ENCODE assay signal across 25 mouse cellular contexts in the genomic region with DNA sequence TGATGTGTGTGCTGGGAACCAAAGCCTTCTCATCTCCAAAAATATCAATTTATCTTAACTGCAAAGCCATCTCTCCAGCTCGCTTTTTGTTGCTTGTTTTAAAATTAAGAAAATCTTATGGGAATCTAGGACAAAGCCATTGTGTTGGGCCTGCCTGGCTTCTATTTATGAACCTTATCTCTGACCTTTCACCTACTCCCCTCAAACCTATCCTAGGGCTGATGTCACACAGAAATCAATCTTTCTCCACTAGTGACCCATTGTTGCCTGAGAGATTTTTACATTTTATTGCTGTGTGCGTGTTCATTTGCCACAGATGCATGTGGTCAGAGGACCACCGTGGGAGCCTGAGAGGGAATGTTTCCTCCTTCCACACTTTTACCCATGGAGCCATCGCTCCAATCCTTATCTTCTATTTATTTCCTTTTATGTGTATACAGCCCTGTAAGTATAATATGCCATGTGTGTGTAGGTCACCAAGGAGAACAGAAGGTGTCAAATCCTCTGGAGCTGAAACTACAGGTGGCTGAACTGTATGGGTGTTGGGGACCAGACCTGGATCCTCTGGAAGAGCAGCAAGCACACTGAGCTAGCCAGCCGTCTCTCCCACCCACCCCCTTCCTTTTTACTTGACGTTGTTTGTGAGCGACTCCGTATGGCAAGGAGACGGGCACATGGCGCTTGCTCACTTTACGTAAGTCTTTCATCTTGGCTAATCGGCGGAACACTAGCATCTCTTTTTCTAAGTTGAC. TPM values are rescaled to one million over a fixed set of nuclear protein-coding genes. Genes with fewer than 3 reads are reported as not detected.
DNase-seq lines count a peak whose midpoint lies in the region; ATAC-seq and TF ChIP-seq lines count a peak whose summit lies in the region.
"Had no signal": no experiment of that assay in that cellular context is flagged by ENCODE, and none has a peak within 500 bp of the region (broad histone marks: within the 10 kb centered on the region; RNA-seq: fewer than 3 reads in every experiment).

No protein-coding gene starts in this region.

- no peak overlapping the region for H3K9ac ChIP-seq in CH12.LX (ENCODE audit: insufficient read depth, low read depth)
- H3K9ac ChIP-seq in intestine, embryonic 16.5 days (ENCODE audit: low read depth, low read length) = no peak overlapping the region
- no peak overlapping the region for H3K9ac ChIP-seq in hindbrain, embryonic 13.5 days
- H3K9ac ChIP-seq: heart, embryonic 13.5 days; hindbrain, embryonic 12.5 days; liver, embryonic 13.5 days; lung, embryonic 15.5 days; midbrain, embryonic 15.5 days had no signal

- peaks cover 55% of the 10 kb centered on the region for H3K36me3 ChIP-seq in heart, embryonic 10.5 days
- peaks cover 27 to 73% of the 10 kb centered on the region in 2 experiments for H3K36me3 ChIP-seq in CH12.LX (replicated peaks in 1 of 2; ENCODE audit: control insufficient read depth in 1 of 2, insufficient read depth in 1 of 2, low read length in 1 of 2)
- no peaks in the 10 kb centered on the region for H3K36me3 ChIP-seq in intestine, embryonic 16.5 days (ENCODE audit: control insufficient read depth, insufficient read depth, low read length)
- H3K36me3 ChIP-seq in myocyte (ENCODE audit: control insufficient read depth, insufficient read depth) = peaks cover 25% of the 10 kb centered on the region
- H3K36me3 ChIP-seq in hindbrain, embryonic 13.5 days = peaks cover 16% of the 10 kb centered on the region
- H3K36me3 ChIP-seq: midbrain, embryonic 15.5 days had no signal

- in situ Hi-C loops in CH12.LX (cut with MboI; ENCODE audit: low pct_ligation_motif_present, low pct_unique_long_range_greater_than_20kb, low sequenced_read_pairs) = no loop called here

- H3K79me2 ChIP-seq in CH12.LX (replicated peaks; ENCODE audit: control insufficient read depth, extremely low read depth, insufficient read depth, poor library complexity, severe bottlenecking) (peaks cover 22% of the 10 kb centered on the region), myocyte (ENCODE audit: control insufficient read depth, insufficient read depth) (peaks cover 79% of the 10 kb centered on the region)

- peak; percentile 29; the same call in 1 of the 2 replicates for ATAC-seq in intestine, embryonic 16.5 days
- ATAC-seq in hindbrain, embryonic 13.5 days (ENCODE audit: low FRiP score) = no peak
- ATAC-seq: forebrain, embryonic 16.5 days; midbrain, embryonic 15.5 days had no signal

- H3K4me2 ChIP-seq in CH12.LX (ENCODE audit: insufficient read depth, low read depth, poor library complexity, severe bottlenecking) = no peak overlapping the region
- no peak overlapping the region for H3K4me2 ChIP-seq in intestine, embryonic 16.5 days (ENCODE audit: low read depth, low read length)
- H3K4me2 ChIP-seq in myocyte (ENCODE audit: low read depth) = no peak overlapping the region
- no peak overlapping the region for H3K4me2 ChIP-seq in hindbrain, embryonic 13.5 days
- H3K4me2 ChIP-seq: heart, embryonic 13.5 days; hindbrain, embryonic 12.5 days; liver, embryonic 13.5 days; lung, embryonic 15.5 days; midbrain, embryonic 15.5 days had no signal

- no peak overlapping the region for H3ac ChIP-seq in myocyte (ENCODE audit: control insufficient read depth, insufficient read length)

- TF ChIP-seq POLR2A in CH12.LX (IDR thresholded peaks at IDR 0.05; ENCODE audit: low read depth, low read length) (no peak), myocyte (IDR thresholded peaks at IDR 0.05; ENCODE audit: insufficient read length, low read depth) (no peak)

- H3K9me3 ChIP-seq in heart, embryonic 10.5 days = no peaks in the 10 kb centered on the region
- no peaks in the 10 kb centered on the region for H3K9me3 ChIP-seq in CH12.LX (replicated peaks; ENCODE audit: low read length)
- no peaks in the 10 kb centered on the region for H3K9me3 ChIP-seq in intestine, embryonic 16.5 days (ENCODE audit: control insufficient read depth, low read length)
- H3K9me3 ChIP-seq in hindbrain, embryonic 13.5 days = no peaks in the 10 kb centered on the region
- H3K9me3 ChIP-seq: heart, embryonic 13.5 days; hindbrain, embryonic 12.5 days; liver, embryonic 13.5 days; lung, embryonic 15.5 days; midbrain, embryonic 10.5 days; midbrain, embryonic 15.5 days had no signal

- DNase-seq in heart, embryonic 10.5 days (ENCODE audit: low spot score) = peak; percentile 67
- DNase-seq in heart, adult 9 months (ENCODE audit: low spot score in 2 of 2) = no peak
- DNase-seq in CH12.LX (ENCODE audit: extremely low read depth) = no peak
- DNase-seq in gastrocnemius, postnatal 10 days = no peak
- DNase-seq: adrenal gland, postnatal 25 days; cerebellum, adult 11-12 months; cerebellum, postnatal 10 days; gastrocnemius, adult 2 months; kidney, adult 2 months; kidney, postnatal 36 days; layer of hippocampus, postnatal 36 days; liver, embryonic 13.5 days; right cerebral cortex, adult 18-20 months; spleen, adult 18-20 months; thymus, postnatal 4 days had no signal

- no peak for TF ChIP-seq EP300 in CH12.LX (IDR thresholded peaks at IDR 0.05; ENCODE audit: low read length)

- dilution Hi-C loops in CH12.LX (cut with MboI; ENCODE audit: extremely low pct_ligation_motif_present, extremely low pct_unique_long_range_greater_than_20kb, low sequenced_read_pairs) = no loop called here

- 75% methylated on average over 13 of the region's 13 CpGs for WGBS in heart, embryonic 10.5 days
- WGBS in intestine, embryonic 16.5 days = 69% methylated on average over 13 of the region's 13 CpGs
- WGBS in hindbrain, embryonic 13.5 days = 89% methylated on average over 13 of the region's 13 CpGs

- H3K27ac ChIP-seq in heart, embryonic 10.5 days = no peak overlapping the region
- H3K27ac ChIP-seq in CH12.LX (ENCODE audit: insufficient read depth, low read depth) = no peak overlapping the region
- peak overlapping the region; percentile 14; the same call in 1 of the 2 replicates for H3K27ac ChIP-seq in intestine, embryonic 16.5 days (ENCODE audit: low read length)
- no peak overlapping the region for H3K27ac ChIP-seq in hindbrain, embryonic 13.5 days
- H3K27ac ChIP-seq: gastrocnemius, adult 2 months; heart, embryonic 13.5 days; hindbrain, embryonic 12.5 days; lung, embryonic 15.5 days; midbrain, embryonic 10.5 days; midbrain, embryonic 15.5 days had no signal

- no peaks in the 10 kb centered on the region for H3K27me3 ChIP-seq in heart, embryonic 10.5 days (ENCODE audit: insufficient read depth, poor library complexity, severe bottlenecking)
- no peaks in the 10 kb centered on the region for H3K27me3 ChIP-seq in CH12.LX (replicated peaks)
- H3K27me3 ChIP-seq in intestine, embryonic 16.5 days (replicated peaks; ENCODE audit: control insufficient read depth, insufficient read depth, low read length) = no peaks in the 10 kb centered on the region
- H3K27me3 ChIP-seq in myocyte (ENCODE audit: control insufficient read depth, insufficient read depth, insufficient read length) = no peaks in the 10 kb centered on the region
- no peaks in the 10 kb centered on the region for H3K27me3 ChIP-seq in hindbrain, embryonic 13.5 days
- H3K27me3 ChIP-seq: heart, embryonic 13.5 days; hindbrain, embryonic 12.5 days; liver, embryonic 13.5 days; lung, embryonic 15.5 days; midbrain, embryonic 15.5 days had no signal

- no peak for TF ChIP-seq RAD21 in CH12.LX (IDR thresholded peaks at IDR 0.05; ENCODE audit: low read depth, low read length)

- peaks cover 43% of the 10 kb centered on the region for H3K4me1 ChIP-seq in heart, embryonic 10.5 days
- peaks cover 7 to 9% of the 10 kb centered on the region in 2 experiments for H3K4me1 ChIP-seq in CH12.LX (ENCODE audit: control insufficient read depth in 1 of 2, insufficient read depth in 2 of 2)
- peaks cover 34% of the 10 kb centered on the region for H3K4me1 ChIP-seq in intestine, embryonic 16.5 days (ENCODE audit: control insufficient read depth, insufficient read depth, low read length)
- H3K4me1 ChIP-seq in hindbrain, embryonic 13.5 days (replicated peaks) = peaks cover 23% of the 10 kb centered on the region

- no peak overlapping the region for H3K4me3 ChIP-seq in heart, embryonic 10.5 days
- H3K4me3 ChIP-seq in CH12.LX (replicated peaks in 1 of 3; ENCODE audit: low read depth in 2 of 3, low read length in 2 of 3, poor library complexity in 1 of 3) (no peak overlapping the region), myocyte (no peak overlapping the region)
- H3K4me3 ChIP-seq in intestine, embryonic 16.5 days (ENCODE audit: low read length) = no peak overlapping the region
- no peak overlapping the region for H3K4me3 ChIP-seq in hindbrain, embryonic 13.5 days
- H3K4me3 ChIP-seq: erythroblast, embryonic 14.5 days; gastrocnemius, adult 2 months; heart, embryonic 13.5 days; hindbrain, embryonic 12.5 days; liver, embryonic 13.5 days; lung, embryonic 15.5 days; midbrain, embryonic 10.5 days; midbrain, embryonic 15.5 days had no signal

- no peak for TF ChIP-seq CTCF in CH12.LX (conservative IDR thresholded peaks at IDR 0.05 in 1 of 2, IDR thresholded peaks at IDR 0.05 in 1 of 2; ENCODE audit: low read depth in 2 of 2, low read length in 2 of 2)

TF ChIP-seq in CH12.LX, 34 proteins besides CTCF, POLR2A, EP300 and RAD21 (continues in another document):
- no peak for TF ChIP-seq TBP (conservative IDR thresholded peaks at IDR 0.05; ENCODE audit: low read depth, low read length)
- no peak for TF ChIP-seq IRF4 (IDR thresholded peaks at IDR 0.05; ENCODE audit: low read depth, low read length)

TF ChIP-seq in myocyte, 11 proteins besides CTCF, POLR2A, EP300 and RAD21:
- TF ChIP-seq POLR2AphosphoS2 (IDR thresholded peaks at IDR 0.05; ENCODE audit: insufficient read length, low read depth) (peak; percentile 5), TCF3 (IDR thresholded peaks at IDR 0.05; ENCODE audit: insufficient read length, low read depth) (no peak), USF1 (IDR thresholded peaks at IDR 0.05; ENCODE audit: low read depth) (no peak)

RNA-seq across cellular contexts. Expression of a gene that starts 17.4 kb away (rescaled TPM):
- 58.4 and 59.0 TPM in 2 replicates for polyA plus RNA-seq in heart, embryonic 10.5 days (2016; fragmentation: Nextera tagmentation; extraction: Ambion mirVana)
- total RNA-seq in CH12.LX (2012; rRNA removed) (84.5 and 93.2 TPM in 2 replicates), CH12.LX (2014; rRNA removed) (108 and 115 TPM in 2 replicates)
- polyA plus RNA-seq in CH12.LX (2012; ENCODE audit: insufficient read length, low read depth) (205 and 208 TPM in 2 replicates), myocyte (2012; fragmentation: generic; extraction: Trizol) (77.1 TPM)
- polyA plus RNA-seq in intestine, embryonic 16.5 days (2015; fragmentation: Nextera tagmentation; extraction: Ambion mirVana) = 55.9 and 59.6 TPM in 2 replicates
- 37.8 and 44.5 TPM in 2 replicates for polyA plus RNA-seq in hindbrain, embryonic 13.5 days (2015; fragmentation: Nextera tagmentation; extraction: Ambion mirVana)
- total RNA-seq in gastrocnemius, postnatal 10 days (2021) = 10 to 100 TPM; 41.5 to 49.7 TPM

RNA-seq across cellular contexts. Expression of a gene that starts 17.5 kb away (rescaled TPM):
- polyA plus RNA-seq in heart, embryonic 10.5 days (2016; fragmentation: Nextera tagmentation; extraction: Ambion mirVana) = 113 and 137 TPM in 2 replicates
- total RNA-seq in CH12.LX (2012; rRNA removed) (22.4 and 24.0 TPM in 2 replicates), CH12.LX (2014; rRNA removed) (7.8 and 8.8 TPM in 2 replicates)
- polyA plus RNA-seq in CH12.LX (2012; ENCODE audit: insufficient read length, low read depth) (74.1 and 89.0 TPM in 2 replicates), myocyte (2012; fragmentation: generic; extraction: Trizol) (199 TPM)
- 91.5 and 92.7 TPM in 2 replicates for polyA plus RNA-seq in intestine, embryonic 16.5 days (2015; fragmentation: Nextera tagmentation; extraction: Ambion mirVana)
- polyA plus RNA-seq in hindbrain, embryonic 13.5 days (2015; fragmentation: Nextera tagmentation; extraction: Ambion mirVana) = 164 and 165 TPM in 2 replicates
- 10 to 100 TPM; 34.9 to 45.5 TPM for total RNA-seq in gastrocnemius, postnatal 10 days (2021)
